Mouse (Mus musculus) midbrain, embryonic 13.5 days (tissue): ENCODE measurements around the gene Arnt2. TPM values are rescaled to one million over a fixed set of nuclear protein-coding genes. Genes with fewer than 3 reads are reported as not detected.

Source experiments
- ATAC-seq: fragments of 200-750 bp; cut with Nextera tagmentation; 2 replicates; pipeline ENCODE4 v1.8.0; 2017; ENCODE audit warnings: mild to moderate bottlenecking, moderate TSS enrichment, moderate library complexity
- H3K27ac ChIP-seq: fragments of 300-500 bp; sonication (generic); 2 replicates; pipeline ENCODE4 v1.5.1; 2015; ENCODE audit warnings: inconsistent platforms, mild to moderate bottlenecking, moderate library complexity
- H3K27me3 ChIP-seq: fragments of 300-500 bp; sonication (generic); 2 replicates; pipeline ENCODE4 v1.6.1; 2015; ENCODE audit warnings: mild to moderate bottlenecking, inconsistent platforms
- H3K36me3 ChIP-seq: fragments of 300-500 bp; sonication (generic); 2 replicates; pipeline ENCODE4 v1.6.1; 2015; ENCODE audit warnings: mild to moderate bottlenecking, inconsistent platforms
- H3K4me1 ChIP-seq: fragments of 300-500 bp; sonication (generic); replicated peaks from 2 replicates; pipeline ENCODE4 v1.6.1; 2015; ENCODE audit warnings: inconsistent platforms
- H3K4me2 ChIP-seq: fragments of 300-500 bp; sonication (generic); replicated peaks from 2 replicates; pipeline ENCODE4 v1.6.1; 2015; ENCODE audit warnings: moderate library complexity, mild to moderate bottlenecking, inconsistent platforms
- H3K4me3 ChIP-seq: fragments of 300-500 bp; sonication (generic); replicated peaks from 2 replicates; pipeline ENCODE4 v1.5.1; 2015; ENCODE audit warnings: mild to moderate bottlenecking, inconsistent platforms
- H3K9ac ChIP-seq: fragments of 300-500 bp; sonication (generic); replicated peaks from 2 replicates; pipeline ENCODE4 v1.6.1; 2015; ENCODE audit warnings: mild to moderate bottlenecking, inconsistent platforms
- H3K9me3 ChIP-seq: fragments of 300-500 bp; sonication (generic); 2 replicates; pipeline ENCODE4 v1.6.1; 2016; ENCODE audit warnings: mild to moderate bottlenecking, inconsistent platforms
- WGBS: fragments of 180-500 bp; shearing (Covaris S2); methylation state at CpG from one replicate; pipeline ENCODE4 v1.1.7; 2015; 5-methylcytosine and 5-hydroxymethylcytosine counted together
- polyA plus RNA-seq: library from polyadenylated mRNA; unstranded; fragments of >200 nt; fragmentation: Nextera tagmentation; extraction: Ambion mirVana; gene quantifications from 2 replicates; pipeline ENCODE4 v1.2.1, GENCODE M21; 2015

Gene Arnt2
- polyA plus RNA-seq, 1 experiment from 2014 or later = 77.1 TPM

DNA sequence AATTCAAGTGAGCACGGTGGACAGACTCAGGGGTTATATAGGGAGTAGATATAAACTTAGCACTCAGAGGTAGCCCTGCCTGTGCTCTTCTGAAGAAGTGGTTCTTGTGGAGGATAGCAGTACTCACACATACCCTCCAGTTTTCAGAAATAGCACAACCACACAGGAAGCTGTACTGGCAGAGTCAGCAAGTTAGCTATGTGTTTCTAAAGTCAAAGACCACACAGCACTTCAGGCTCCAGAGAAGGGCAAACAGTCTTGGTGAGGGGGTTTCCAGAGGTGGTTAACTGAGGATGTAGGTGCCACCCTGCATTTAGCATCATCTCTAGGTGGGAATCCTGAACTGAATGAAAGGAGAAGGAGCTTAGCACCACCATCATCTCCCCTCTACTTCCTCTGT lies 23.5 kb downstream of the Arnt2 start:
- H3K9ac ChIP-seq = no peak overlapping the region
- H3K4me1 ChIP-seq = no peaks in the 10 kb centered on the region
- no peaks in the 10 kb centered on the region for H3K9me3 ChIP-seq
- WGBS = 83% methylated on average over 1 of the region's 1 CpGs
- H3K4me3 ChIP-seq = no peak overlapping the region
- no peaks in the 10 kb centered on the region for H3K27me3 ChIP-seq
- ATAC-seq = no peak
- H3K4me2 ChIP-seq = no peak overlapping the region
- 0 out of 2 replicates have a peak, but pooled peaks cover 3% of the 10 kb centered on the region for H3K36me3 ChIP-seq
- H3K27ac ChIP-seq = no peak overlapping the region

DNA sequence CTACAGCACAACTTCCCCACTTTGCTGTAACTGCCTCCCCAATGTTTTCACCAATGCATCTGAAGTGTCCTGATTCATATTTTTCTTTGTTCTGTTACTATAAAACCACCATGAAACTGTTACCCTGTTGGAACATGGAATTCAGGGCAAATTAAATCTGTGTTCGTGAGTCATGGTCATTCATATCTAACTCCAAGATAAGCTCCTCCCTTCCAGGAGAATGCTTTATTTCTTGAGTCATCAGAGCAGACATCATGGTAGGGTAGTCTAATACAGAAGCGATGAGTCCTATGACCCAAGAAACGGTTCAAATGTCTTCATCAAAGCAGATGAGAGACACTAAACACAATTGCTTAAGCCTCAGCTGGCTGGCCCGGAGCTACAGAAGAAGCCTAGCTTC lies 25.2 kb downstream of the Arnt2 start:
- no peak overlapping the region for H3K9ac ChIP-seq
- 0 out of 2 replicates have a peak, but pooled peaks cover 3% of the 10 kb centered on the region for H3K36me3 ChIP-seq
- no peak overlapping the region for H3K4me3 ChIP-seq
- WGBS = 91% methylated on average over 4 of the region's 4 CpGs
- H3K9me3 ChIP-seq = no peaks in the 10 kb centered on the region; the same call in 1 of the 2 replicates
- no peaks in the 10 kb centered on the region for H3K4me1 ChIP-seq
- no peak overlapping the region for H3K4me2 ChIP-seq
- no peaks in the 10 kb centered on the region for H3K27me3 ChIP-seq
- H3K27ac ChIP-seq = no peak overlapping the region
- ATAC-seq = no peak

DNA sequence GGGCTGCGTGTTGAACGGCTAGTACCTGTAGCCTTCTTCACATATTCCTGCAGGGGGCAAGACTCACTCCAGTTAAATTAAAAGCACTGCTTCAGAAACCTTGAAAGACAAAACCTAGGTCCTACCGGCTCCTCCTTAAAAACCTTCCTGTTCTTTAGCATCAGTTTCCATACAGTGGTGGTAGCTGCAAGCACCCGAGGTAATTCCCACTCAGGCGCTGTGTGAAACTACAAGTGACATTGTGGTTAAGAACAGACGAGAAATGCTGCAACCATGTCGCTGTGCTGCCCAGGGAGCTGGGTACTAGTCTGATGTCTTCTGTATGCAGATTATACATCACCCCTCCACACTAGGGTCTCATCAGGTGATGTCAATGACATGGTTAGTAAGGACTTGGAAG lies 25.9 kb downstream of the Arnt2 start:
- no peaks in the 10 kb centered on the region for H3K27me3 ChIP-seq
- H3K4me2 ChIP-seq = no peak overlapping the region
- no peak for ATAC-seq
- H3K4me3 ChIP-seq = no peak overlapping the region
- 93% methylated on average over 7 of the region's 7 CpGs for WGBS
- no peaks in the 10 kb centered on the region for H3K4me1 ChIP-seq
- H3K9ac ChIP-seq = no peak overlapping the region
- H3K36me3 ChIP-seq = 0 out of 2 replicates have a peak, but pooled peaks cover 3% of the 10 kb centered on the region
- H3K9me3 ChIP-seq = no peaks in the 10 kb centered on the region; the same call in 1 of the 2 replicates
- H3K27ac ChIP-seq = no peak overlapping the region

DNA sequence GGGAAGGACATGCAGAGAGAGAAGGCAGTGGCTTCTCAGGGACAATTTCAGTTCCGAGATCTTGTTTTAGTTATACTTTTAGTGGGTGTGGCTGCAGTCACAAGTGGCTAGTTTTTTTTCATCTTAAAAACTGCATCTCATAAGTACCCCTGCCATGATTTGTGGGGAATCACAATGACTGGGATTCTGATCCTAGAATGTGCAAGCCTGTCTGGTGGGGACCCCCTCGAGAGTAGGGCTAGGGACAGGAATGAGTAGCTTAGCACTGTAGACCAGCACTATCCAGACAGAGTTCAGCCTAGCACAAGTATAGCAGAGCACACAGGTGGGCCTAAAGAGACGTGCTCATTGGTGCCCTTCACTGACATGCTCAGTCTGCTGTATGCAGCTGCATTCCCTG lies 27.6 kb downstream of the Arnt2 start:
- no peak; the same call in 1 of the 2 replicates for ATAC-seq
- Histone ChIP-seq H3K4me1 (peaks cover 9% of the 10 kb centered on the region), H3K27ac (no peak overlapping the region), H3K9me3 (no peaks in the 10 kb centered on the region; the same call in 1 of the 2 replicates), H3K9ac (no peak overlapping the region), H3K36me3 (0 out of 2 replicates have a peak, but pooled peaks cover 3% of the 10 kb centered on the region), H3K4me3 (no peak overlapping the region), H3K27me3 (no peaks in the 10 kb centered on the region), H3K4me2 (no peak overlapping the region)
- WGBS = 88% methylated on average over 3 of the region's 3 CpGs

DNA sequence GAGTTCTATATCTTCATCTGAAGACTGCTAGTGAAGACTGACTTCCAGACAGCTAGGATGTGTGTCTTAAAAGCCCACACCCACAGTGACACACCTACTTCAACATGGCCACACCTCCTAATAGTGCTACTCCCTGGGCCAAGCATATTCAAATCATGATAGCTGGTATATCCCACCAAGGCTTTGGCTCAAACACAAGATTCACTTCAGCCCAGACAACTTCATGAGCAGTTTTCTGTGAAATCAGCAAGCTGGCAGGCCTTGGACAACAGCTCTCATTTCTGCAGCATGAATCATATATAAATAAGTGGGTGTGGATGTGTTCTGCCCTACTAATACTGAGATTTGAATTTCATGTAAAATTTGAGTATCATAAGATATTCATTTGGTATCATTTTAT lies 29.2 kb downstream of the Arnt2 start:
- H3K9ac ChIP-seq = no peak overlapping the region
- ATAC-seq = no peak
- H3K27me3 ChIP-seq = no peaks in the 10 kb centered on the region
- H3K4me1 ChIP-seq = peaks cover 13% of the 10 kb centered on the region
- no peak overlapping the region for H3K4me2 ChIP-seq
- no peak overlapping the region for H3K4me3 ChIP-seq
- no peak overlapping the region for H3K27ac ChIP-seq
- 0 out of 2 replicates have a peak, but pooled peaks cover 3% of the 10 kb centered on the region for H3K36me3 ChIP-seq
- no peaks in the 10 kb centered on the region; the same call in 1 of the 2 replicates for H3K9me3 ChIP-seq

DNA sequence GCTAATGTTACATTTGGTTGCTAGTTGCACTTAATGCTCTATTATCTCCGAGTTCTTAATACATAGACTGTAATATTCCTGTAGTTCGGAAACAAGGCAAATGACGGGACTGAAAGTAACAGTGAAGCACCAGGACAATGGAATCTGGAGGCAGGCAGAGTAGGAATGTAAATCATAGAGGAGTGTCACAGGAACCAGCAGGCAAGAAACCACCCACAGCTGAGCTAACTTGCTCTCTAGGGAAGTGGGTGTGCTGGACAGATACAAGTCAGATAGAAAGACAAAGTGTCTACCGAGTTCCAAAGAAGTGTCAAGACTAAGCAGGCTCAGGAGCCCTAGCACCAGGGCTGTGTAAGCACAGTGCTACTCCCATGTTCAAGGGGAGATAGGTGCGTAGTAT lies 32.6 kb downstream of the Arnt2 start:
- 79% methylated on average over 5 of the region's 5 CpGs for WGBS
- Histone ChIP-seq H3K4me1 (peaks cover 29% of the 10 kb centered on the region), H3K27me3 (no peaks in the 10 kb centered on the region), H3K9ac (no peak overlapping the region), H3K4me2 (no peak overlapping the region), H3K9me3 (no peaks in the 10 kb centered on the region; the same call in 1 of the 2 replicates), H3K36me3 (no peaks in the 10 kb centered on the region), H3K27ac (peak overlapping the region; percentile 14; the same call in 1 of the 2 replicates), H3K4me3 (no peak overlapping the region)
- ATAC-seq = no peak

DNA sequence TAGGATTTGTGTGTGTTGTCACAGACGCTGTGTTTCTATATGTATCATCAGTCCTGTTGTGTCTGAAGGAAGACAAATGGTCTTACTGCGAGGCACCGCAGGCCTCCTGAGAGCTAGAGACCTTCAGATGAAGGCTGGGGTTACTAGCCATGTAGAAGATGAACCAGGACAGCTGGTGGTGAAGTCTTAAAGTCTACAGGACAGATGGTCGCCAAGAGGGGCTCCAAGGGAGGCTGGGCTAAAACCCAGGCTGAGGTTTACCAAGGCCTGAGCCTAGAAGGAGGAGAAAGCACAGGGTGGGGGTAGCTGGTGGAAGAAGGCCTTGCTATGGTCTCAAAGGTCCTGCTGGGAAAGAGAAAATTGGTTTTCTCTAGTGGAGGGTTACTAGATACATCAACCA lies 36.3 kb downstream of the Arnt2 start:
- Histone ChIP-seq H3K9ac (no peak overlapping the region), H3K9me3 (no peaks in the 10 kb centered on the region), H3K4me3 (no peak overlapping the region), H3K4me2 (no peak overlapping the region), H3K4me1 (peaks cover 45% of the 10 kb centered on the region), H3K27ac (peak overlapping the region; percentile 53), H3K36me3 (no peaks in the 10 kb centered on the region), H3K27me3 (no peaks in the 10 kb centered on the region)
- WGBS = 93% methylated on average over 4 of the region's 4 CpGs
- no peak for ATAC-seq

DNA sequence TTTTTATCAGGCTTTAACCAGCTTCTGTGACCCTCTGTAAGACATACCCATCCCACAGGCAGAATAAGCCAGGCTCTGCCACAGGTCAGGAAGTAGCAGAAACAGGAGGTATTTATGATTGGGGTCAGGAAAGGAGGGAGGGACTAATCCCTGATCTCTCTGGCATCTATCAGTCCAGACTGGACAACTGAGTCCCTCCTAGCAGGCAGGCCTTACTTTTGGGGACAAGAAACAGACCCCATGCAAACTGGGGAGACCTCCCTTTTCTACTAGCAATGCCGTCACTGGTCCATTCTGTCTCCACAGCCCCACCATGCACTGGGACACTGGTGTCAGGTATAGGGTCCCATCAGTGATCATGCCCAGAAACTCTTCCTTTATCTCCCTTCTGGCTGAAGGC lies 37.1 kb downstream of the Arnt2 start:
- ATAC-seq = no peak
- Histone ChIP-seq H3K4me2 (no peak overlapping the region), H3K9ac (no peak overlapping the region; the same call in 1 of the 2 replicates), H3K27ac (peak overlapping the region; percentile 79), H3K36me3 (no peaks in the 10 kb centered on the region), H3K9me3 (no peaks in the 10 kb centered on the region), H3K27me3 (no peaks in the 10 kb centered on the region), H3K4me1 (peaks cover 42% of the 10 kb centered on the region), H3K4me3 (no peak overlapping the region)
- WGBS = 83% methylated on average over 1 of the region's 1 CpGs

DNA sequence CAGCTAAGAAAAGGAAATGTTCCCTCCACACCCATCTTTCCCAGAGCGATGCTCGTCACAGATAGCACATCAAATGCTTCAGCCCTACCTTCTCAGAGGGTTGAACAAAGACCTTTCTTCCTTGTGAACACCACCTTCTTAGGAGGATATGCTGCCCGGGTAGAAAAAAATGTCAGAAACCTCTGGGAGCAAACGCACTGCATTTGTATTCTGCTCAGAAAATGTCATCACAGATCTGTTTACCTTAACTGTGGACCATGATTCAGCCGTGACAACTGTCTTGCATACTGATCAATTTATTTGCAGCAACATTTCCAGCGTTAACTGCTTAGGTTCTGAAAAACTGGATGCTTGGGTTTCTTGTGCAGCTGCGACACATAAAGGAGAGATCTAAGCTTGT lies 37.7 kb downstream of the Arnt2 start:
- Histone ChIP-seq H3K9me3 (no peaks in the 10 kb centered on the region), H3K36me3 (no peaks in the 10 kb centered on the region), H3K27me3 (no peaks in the 10 kb centered on the region), H3K4me3 (no peak overlapping the region), H3K27ac (peak overlapping the region; percentile 79), H3K9ac (no peak overlapping the region; the same call in 1 of the 2 replicates), H3K4me1 (peaks cover 36% of the 10 kb centered on the region), H3K4me2 (0 out of 2 replicates have a peak overlapping the region, but pooled peaks have one; percentile 22)
- WGBS = 67% methylated on average over 7 of the region's 7 CpGs
- peak; percentile 44 for ATAC-seq

DNA sequence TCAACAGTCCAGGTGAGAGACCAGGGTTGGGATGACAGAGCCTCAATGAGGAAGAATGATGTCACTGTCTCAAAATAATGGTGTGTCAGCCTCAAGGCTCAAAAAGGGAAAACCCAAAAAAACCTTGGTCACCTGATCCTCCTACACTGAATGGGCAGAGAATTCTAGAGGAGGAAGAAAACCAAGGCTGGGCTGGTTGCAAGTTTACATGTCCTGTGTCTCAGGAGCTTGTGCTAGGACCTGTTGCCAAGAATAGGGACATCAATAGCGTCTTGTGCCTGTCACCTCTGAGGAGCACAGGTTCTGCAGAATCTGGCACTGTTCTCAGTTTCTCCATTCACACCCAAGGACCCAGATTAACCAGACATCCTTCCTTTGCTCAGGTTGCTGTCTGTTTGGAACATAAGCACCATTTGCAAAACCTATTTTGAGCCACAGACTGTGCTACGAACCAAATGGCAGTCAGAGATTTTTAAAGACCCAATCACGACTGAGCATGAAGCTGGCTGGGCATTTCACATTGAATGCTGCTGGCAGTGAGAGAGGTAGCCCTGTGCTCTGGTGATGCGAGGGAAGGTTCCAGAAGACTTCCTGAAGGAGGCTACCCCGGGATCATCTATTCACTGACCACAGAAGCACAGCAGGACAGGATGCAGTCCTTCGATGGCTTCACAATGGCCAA lies 38.9 kb downstream of the Arnt2 start:
- Histone ChIP-seq H3K4me2 (peak overlapping the region; percentile 22), H3K36me3 (0 out of 2 replicates have a peak, but pooled peaks cover 7% of the 10 kb centered on the region), H3K27ac (peak overlapping the region; percentile 79), H3K4me1 (peaks cover 38% of the 10 kb centered on the region), H3K27me3 (no peaks in the 10 kb centered on the region), H3K9ac (no peak overlapping the region), H3K9me3 (no peaks in the 10 kb centered on the region), H3K4me3 (no peak overlapping the region)
- ATAC-seq = no peak
- WGBS = 86% methylated on average over 6 of the region's 6 CpGs

DNA sequence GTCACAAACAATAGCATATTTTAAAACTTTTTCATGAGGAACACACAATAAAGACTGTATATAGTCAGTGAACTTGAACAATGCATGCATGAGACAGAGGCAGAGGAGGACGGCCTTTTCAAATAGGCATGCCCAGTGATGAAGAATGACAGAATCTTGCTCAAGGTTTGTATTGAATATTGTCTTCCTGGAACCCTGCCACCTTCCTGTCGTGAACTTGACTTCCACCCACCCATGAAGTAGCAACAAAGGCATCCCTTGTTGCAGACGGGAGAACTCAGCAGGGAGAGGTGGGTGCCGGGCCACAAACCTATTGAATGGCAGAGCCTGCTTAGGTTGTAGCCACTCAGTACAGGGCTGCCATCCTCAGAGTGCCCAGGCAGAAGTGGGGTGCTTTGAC lies 43.7 kb downstream of the Arnt2 start:
- Histone ChIP-seq H3K9me3 (no peaks in the 10 kb centered on the region), H3K4me3 (no peak overlapping the region), H3K4me2 (no peak overlapping the region), H3K9ac (no peak overlapping the region), H3K4me1 (peaks cover 30% of the 10 kb centered on the region), H3K27ac (no peak overlapping the region), H3K36me3 (peaks cover 14% of the 10 kb centered on the region; the same call in 1 of the 2 replicates), H3K27me3 (no peaks in the 10 kb centered on the region)
- no peak for ATAC-seq
- 62% methylated on average over 4 of the region's 4 CpGs for WGBS

DNA sequence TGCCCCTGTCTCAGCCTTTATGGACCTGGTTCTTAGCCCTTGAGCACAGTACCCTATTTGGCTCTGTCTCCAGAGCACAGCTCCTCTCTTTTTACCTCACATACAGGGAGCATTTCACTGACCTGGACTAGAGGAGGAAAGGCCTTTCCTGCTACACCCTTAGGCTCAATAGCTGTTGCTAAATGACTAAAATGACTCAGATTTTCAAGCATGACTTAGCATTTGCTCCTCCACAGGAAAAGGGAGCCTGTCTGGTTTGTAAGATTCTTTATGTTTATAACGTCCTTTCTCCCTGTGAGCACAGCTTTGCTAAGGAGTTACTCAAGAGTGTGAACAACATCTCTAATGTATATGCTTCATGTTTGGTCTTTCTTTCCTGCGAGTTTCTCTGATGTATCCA lies 47.3 kb downstream of the Arnt2 start:
- H3K27me3 ChIP-seq = no peaks in the 10 kb centered on the region
- no peak overlapping the region for H3K4me2 ChIP-seq
- no peak for ATAC-seq
- H3K9me3 ChIP-seq = no peaks in the 10 kb centered on the region
- H3K4me1 ChIP-seq = peaks cover 24% of the 10 kb centered on the region
- no peak overlapping the region for H3K27ac ChIP-seq
- 47% methylated on average over 2 of the region's 2 CpGs for WGBS
- H3K9ac ChIP-seq = no peak overlapping the region
- peaks cover 49% of the 10 kb centered on the region for H3K36me3 ChIP-seq
- H3K4me3 ChIP-seq = no peak overlapping the region
